Comparison of ENCODE assay signal across 8 mouse cellular contexts in genomic region chr10:80264341-80265148, GRCm38 (mm10). TPM values are rescaled to one million over a fixed set of nuclear protein-coding genes. Genes with fewer than 3 reads are reported as not detected.
DNase-seq lines count a peak whose midpoint lies in the region; ATAC-seq lines count a peak whose summit lies in the region.

No protein-coding gene starts in this region.

- WGBS in hindbrain, embryonic 16.5 days = 2% methylated on average over 63 of the region's 81 CpGs
- 3% methylated on average over 57 of the region's 81 CpGs for WGBS in macrophage (ENCODE audit: missing documents)

- H3K4me3 ChIP-seq in hindbrain, embryonic 16.5 days (ENCODE audit: low read length) = peak overlapping the region; percentile 89
- H3K4me3 ChIP-seq in macrophage (ENCODE audit: inconsistent target) = peak overlapping the region; percentile 92; the same call in 1 of the 2 replicates

- ATAC-seq in hindbrain, embryonic 16.5 days = peak; percentile 76

- H3K4me2 ChIP-seq in hindbrain, embryonic 16.5 days (ENCODE audit: low read length) = peak overlapping the region; percentile 78

- peaks cover 48% of the 10 kb centered on the region for H3K4me1 ChIP-seq in hindbrain, embryonic 16.5 days (ENCODE audit: control insufficient read depth, insufficient read depth, low read depth, low read length)

- H3K27me3 ChIP-seq in hindbrain, embryonic 16.5 days (replicated peaks; ENCODE audit: control insufficient read depth, insufficient read depth, low read length) = no peaks in the 10 kb centered on the region

- H3K27ac ChIP-seq in hindbrain, embryonic 16.5 days (ENCODE audit: low read depth, low read length) = peak overlapping the region; percentile 83
- peak overlapping the region; percentile 91 for H3K27ac ChIP-seq in macrophage

- peaks cover 54% of the 10 kb centered on the region for H3K79me2 ChIP-seq in macrophage (ENCODE audit: inconsistent target)

- DNase-seq in WW6 (ENCODE audit: low read depth, low spot score) = peak; percentile 92
- DNase-seq in cerebellum, postnatal 4 days (ENCODE audit: low spot score in 2 of 2) = peak; percentile 96 to 99
- peak; percentile 98 for DNase-seq in gastrocnemius, adult 18-20 months (ENCODE audit: low spot score)
- DNase-seq in left cerebral cortex, adult 18-20 months (ENCODE audit: low spot score in 2 of 2) = peak; percentile 98 to 99
- peak; percentile 99 for DNase-seq in right cerebral cortex, adult 18-20 months
- peak; percentile 96 for DNase-seq in urinary bladder, postnatal 10 days (ENCODE audit: low spot score)

- no peaks in the 10 kb centered on the region for H3K9me3 ChIP-seq in hindbrain, embryonic 16.5 days (ENCODE audit: control insufficient read depth, low read length)

- H3K36me3 ChIP-seq in hindbrain, embryonic 16.5 days (ENCODE audit: control insufficient read depth, insufficient read depth, low read length) = no peaks in the 10 kb centered on the region
- H3K36me3 ChIP-seq in macrophage (ENCODE audit: inconsistent target) = no peaks in the 10 kb centered on the region

- peak overlapping the region; percentile 95 for H3K9ac ChIP-seq in hindbrain, embryonic 16.5 days (ENCODE audit: low read depth, low read length)

RNA-seq across cellular contexts. Expression of gene Dazap1, which starts 3.3 kb away (rescaled TPM):
- total RNA-seq in gastrocnemius, adult 18-20 months (2021) = 10 to 100 TPM; 34.2 to 38.8 TPM
- 38.4 and 38.5 TPM in 2 replicates for polyA plus RNA-seq in hindbrain, embryonic 16.5 days (2015; fragmentation: Nextera tagmentation; extraction: Ambion mirVana)
- 10 to 100 TPM; 75.6 to 81.7 TPM for total RNA-seq in left cerebral cortex, adult 18-20 months (2021)
- 100 to 1,000 TPM; 101 to 504 (median 250) TPM for total RNA-seq in macrophage (2018; cell fraction: chromatin; rRNA removed)
- total RNA-seq in macrophage (2018; cell fraction: cytosol; rRNA removed) = 10 to 100 TPM; 46.4 to 81.7 (median 59.2) TPM
- total RNA-seq in macrophage (2018; cell fraction: nucleus; rRNA removed) = 100 to 1,000 TPM in 19 of 26 experiments, 10 to 100 TPM in 7; 65.7 to 287 (median 127) TPM
- 75.1 to 96.3 TPM (median 76.2 TPM) in 3 replicates for polyA plus RNA-seq in macrophage (2018)

RNA-seq across cellular contexts. Expression of gene Gamt, which starts 3.7 kb away (rescaled TPM):
- total RNA-seq in gastrocnemius, adult 18-20 months (2021) = 10 to 100 TPM; 27.4 to 28.7 TPM
- polyA plus RNA-seq in hindbrain, embryonic 16.5 days (2015; fragmentation: Nextera tagmentation; extraction: Ambion mirVana) = 31.8 and 32.6 TPM in 2 replicates
- total RNA-seq in left cerebral cortex, adult 18-20 months (2021) = 10 to 100 TPM; 16.2 to 21.2 TPM
- 1 to 10 TPM in 18 of 26 experiments, not detected in 8; 1.1 to 7.6 (median 3.6) TPM for total RNA-seq in macrophage (2018; cell fraction: chromatin; rRNA removed)
- total RNA-seq in macrophage (2018; cell fraction: cytosol; rRNA removed) = 10 to 100 TPM in 23 of 26 experiments, 1 to 10 TPM in 3; 8.8 to 18.0 (median 12.7) TPM
- total RNA-seq in macrophage (2018; cell fraction: nucleus; rRNA removed) = 10 to 100 TPM in 1 of 26 experiments, 1 to 10 TPM in 25; 1.3 to 11.7 (median 3.4) TPM
- polyA plus RNA-seq in macrophage (2018) = 8.2 to 24.0 TPM (median 13.8 TPM) in 3 replicates

RNA-seq across cellular contexts. Expression of gene Ndufs7, which starts 15.6 kb away (rescaled TPM):
- total RNA-seq in gastrocnemius, adult 18-20 months (2021) = 100 to 1,000 TPM; 578 to 613 TPM
- polyA plus RNA-seq in hindbrain, embryonic 16.5 days (2015; fragmentation: Nextera tagmentation; extraction: Ambion mirVana) = 349 and 361 TPM in 2 replicates
- total RNA-seq in left cerebral cortex, adult 18-20 months (2021) = 100 to 1,000 TPM; 219 to 232 TPM
- 10 to 100 TPM in 25 of 26 experiments, 1 to 10 TPM in 1; 7.7 to 70.5 (median 32.8) TPM for total RNA-seq in macrophage (2018; cell fraction: chromatin; rRNA removed)
- 100 to 1,000 TPM in 16 of 26 experiments, 10 to 100 TPM in 10; 77.8 to 131 (median 102) TPM for total RNA-seq in macrophage (2018; cell fraction: cytosol; rRNA removed)
- total RNA-seq in macrophage (2018; cell fraction: nucleus; rRNA removed) = 10 to 100 TPM; 16.9 to 69.3 (median 39.0) TPM
- 31.2 to 113 TPM (median 79.8 TPM) in 3 replicates for polyA plus RNA-seq in macrophage (2018)

RNA-seq across cellular contexts. Expression of gene Rps15, which starts 27.7 kb away (rescaled TPM):
- 100 to 1,000 TPM; 703 to 778 TPM for total RNA-seq in gastrocnemius, adult 18-20 months (2021)
- polyA plus RNA-seq in hindbrain, embryonic 16.5 days (2015; fragmentation: Nextera tagmentation; extraction: Ambion mirVana) = 491 and 527 TPM in 2 replicates
- total RNA-seq in left cerebral cortex, adult 18-20 months (2021) = 1,000 to 10,000 TPM in 1 of 2 experiments, 100 to 1,000 TPM in 1; 965 to 1,061 TPM
- total RNA-seq in macrophage (2018; cell fraction: chromatin; rRNA removed) = 100 to 1,000 TPM in 1 of 26 experiments, 10 to 100 TPM in 24, 1 to 10 TPM in 1; 6.0 to 250 (median 35.3) TPM
- 1,000 to 10,000 TPM in 13 of 26 experiments, 100 to 1,000 TPM in 13; 776 to 2,120 (median 1,175) TPM for total RNA-seq in macrophage (2018; cell fraction: cytosol; rRNA removed)
- total RNA-seq in macrophage (2018; cell fraction: nucleus; rRNA removed) = 100 to 1,000 TPM; 155 to 338 (median 220) TPM
- polyA plus RNA-seq in macrophage (2018) = 1,044 to 2,135 TPM (median 1,962 TPM) in 3 replicates

RNA-seq across cellular contexts. Expression of gene Apc2, which starts 31.2 kb away (rescaled TPM):
- total RNA-seq in gastrocnemius, adult 18-20 months (2021) = under 1 TPM; 0.18 to 0.31 TPM
- polyA plus RNA-seq in hindbrain, embryonic 16.5 days (2015; fragmentation: Nextera tagmentation; extraction: Ambion mirVana) = 139 and 149 TPM in 2 replicates
- 100 to 1,000 TPM; 106 to 109 TPM for total RNA-seq in left cerebral cortex, adult 18-20 months (2021)
- 1 to 10 TPM in 1 of 26 experiments, under 1 TPM in 22, not detected in 3; 0.06 to 1.2 (median 0.46) TPM for total RNA-seq in macrophage (2018; cell fraction: chromatin; rRNA removed)
- total RNA-seq in macrophage (2018; cell fraction: cytosol; rRNA removed) = under 1 TPM; 0.03 to 0.24 (median 0.11) TPM
- total RNA-seq in macrophage (2018; cell fraction: nucleus; rRNA removed) = under 1 TPM in 24 of 26 experiments, not detected in 2; 0.06 to 0.78 (median 0.23) TPM
- 0.03 to 0.13 TPM (median 0.06 TPM) in 3 replicates for polyA plus RNA-seq in macrophage (2018)

Comparison
In these comparisons a context has a peak if more than half of its experiments do, and no peak if none do; other contexts are left out.
1. Peak in every context shown above with its lines: DNase-seq, ATAC-seq, H3K4me3 ChIP-seq and H3K27ac ChIP-seq.